Mouse (Mus musculus): ENCODE measurements around the gene Hyal3. TPM values are rescaled to one million over a fixed set of nuclear protein-coding genes. Genes with fewer than 3 reads are reported as not detected.

Hyal3 gene
- polyA plus RNA-seq, 1 experiment from 2014 or later = 0.65 TPM

- TF ChIP-seq CTCF (IDR thresholded peaks at IDR 0.05; ENCODE audit: low read depth) = no peak
- TF ChIP-seq EP300 (IDR thresholded peaks at IDR 0.05; ENCODE audit: low read depth) = no peak
- Histone ChIP-seq H3K4me1 (ENCODE audit: insufficient read depth) (peaks cover 30% of the 10 kb centered on the region), H3K27me3 (ENCODE audit: insufficient read depth, low read length) (no peaks in the 10 kb centered on the region), H3K9ac (replicated peaks) (no peak overlapping the region; the same call in 1 of the 2 replicates), H3K36me3 (replicated peaks; ENCODE audit: insufficient read depth, low read length) (peaks cover 65% of the 10 kb centered on the region), H3K9me3 (ENCODE audit: low read length) (no peaks in the 10 kb centered on the region), H3K4me3 (ENCODE audit: low read depth, low read length) (no peak overlapping the region), H3K27ac (ENCODE audit: low read depth) (peak overlapping the region; percentile 89), H3K4me2 (ENCODE audit: low read depth, low read length) (no peak overlapping the region)
- WGBS (ENCODE audit: insufficient replicate concordance) = 70% methylated on average over 13 of the region's 13 CpGs
- ATAC-seq (peak; percentile 45), DNase-seq (no peak)
Measured at GRCm38 (mm10) chr9:107619546-107619879, 38.9 kb downstream of the Hyal3 start.

GRCm38 (mm10) chr9:107620954-107621353 lies 40.3 kb downstream of the Hyal3 start:
- H3K4me1 ChIP-seq (ENCODE audit: insufficient read depth) = peaks cover 41% of the 10 kb centered on the region
- H3K4me3 ChIP-seq (ENCODE audit: low read depth, low read length) = no peak overlapping the region
- H3K9ac ChIP-seq (replicated peaks) = no peak overlapping the region
- H3K36me3 ChIP-seq (replicated peaks; ENCODE audit: insufficient read depth, low read length) = peaks cover 52% of the 10 kb centered on the region
- H3K27me3 ChIP-seq (ENCODE audit: insufficient read depth, low read length) = no peaks in the 10 kb centered on the region
- H3K27ac ChIP-seq (ENCODE audit: low read depth) = peak overlapping the region; percentile 35; the same call in 1 of the 2 replicates
- DNase-seq (no peak), ATAC-seq (no peak)
- H3K9me3 ChIP-seq (ENCODE audit: low read length) = no peaks in the 10 kb centered on the region
- TF ChIP-seq CTCF (IDR thresholded peaks at IDR 0.05; ENCODE audit: low read depth) (no peak), EP300 (IDR thresholded peaks at IDR 0.05; ENCODE audit: low read depth) (no peak)
- no peak overlapping the region for H3K4me2 ChIP-seq (ENCODE audit: low read depth, low read length)

GRCm38 (mm10) chr9:107624539-107624938 lies 43.9 kb downstream of the Hyal3 start:
- 49% methylated on average over 5 of the region's 5 CpGs for WGBS (ENCODE audit: insufficient replicate concordance)
- Histone ChIP-seq H3K4me1 (ENCODE audit: insufficient read depth) (peaks cover 61% of the 10 kb centered on the region), H3K9me3 (ENCODE audit: low read length) (no peaks in the 10 kb centered on the region), H3K9ac (replicated peaks) (0 out of 2 replicates have a peak overlapping the region, but pooled peaks have one; percentile 32), H3K27me3 (ENCODE audit: insufficient read depth, low read length) (no peaks in the 10 kb centered on the region), H3K4me3 (ENCODE audit: low read depth, low read length) (no peak overlapping the region), H3K4me2 (ENCODE audit: low read depth, low read length) (peak overlapping the region; percentile 46), H3K27ac (ENCODE audit: low read depth) (peak overlapping the region; percentile 74), H3K36me3 (replicated peaks; ENCODE audit: insufficient read depth, low read length) (peaks cover 30% of the 10 kb centered on the region)
- TF ChIP-seq EP300 (IDR thresholded peaks at IDR 0.05; ENCODE audit: low read depth) (no peak), CTCF (IDR thresholded peaks at IDR 0.05; ENCODE audit: low read depth) (no peak)
- ATAC-seq (no peak), DNase-seq (no peak)

GRCm38 (mm10) chr9:107624951-107625350 lies 44.3 kb downstream of the Hyal3 start:
- 71% methylated on average over 3 of the region's 3 CpGs for WGBS (ENCODE audit: insufficient replicate concordance)
- Histone ChIP-seq H3K9ac (replicated peaks) (0 out of 2 replicates have a peak overlapping the region, but pooled peaks have one; percentile 32), H3K9me3 (ENCODE audit: low read length) (no peaks in the 10 kb centered on the region), H3K4me2 (ENCODE audit: low read depth, low read length) (peak overlapping the region; percentile 46; the same call in 1 of the 2 replicates), H3K27ac (ENCODE audit: low read depth) (peak overlapping the region; percentile 57), H3K4me1 (ENCODE audit: insufficient read depth) (peaks cover 61% of the 10 kb centered on the region), H3K4me3 (ENCODE audit: low read depth, low read length) (no peak overlapping the region), H3K27me3 (ENCODE audit: insufficient read depth, low read length) (no peaks in the 10 kb centered on the region), H3K36me3 (replicated peaks; ENCODE audit: insufficient read depth, low read length) (peaks cover 26% of the 10 kb centered on the region)
- no peak for DNase-seq
- TF ChIP-seq CTCF (IDR thresholded peaks at IDR 0.05; ENCODE audit: low read depth) (no peak), EP300 (IDR thresholded peaks at IDR 0.05; ENCODE audit: low read depth) (no peak)
- no peak for ATAC-seq

GRCm38 (mm10) chr9:107625351-107626128 lies 44.9 kb downstream of the Hyal3 start:
- Histone ChIP-seq H3K27ac (ENCODE audit: low read depth) (peak overlapping the region; percentile 57; the same call in 1 of the 2 replicates), H3K4me1 (ENCODE audit: insufficient read depth) (peaks cover 61% of the 10 kb centered on the region), H3K4me3 (ENCODE audit: low read depth, low read length) (no peak overlapping the region), H3K27me3 (ENCODE audit: insufficient read depth, low read length) (no peaks in the 10 kb centered on the region), H3K9me3 (ENCODE audit: low read length) (no peaks in the 10 kb centered on the region), H3K9ac (replicated peaks) (0 out of 2 replicates have a peak overlapping the region, but pooled peaks have one; percentile 32), H3K4me2 (ENCODE audit: low read depth, low read length) (0 out of 2 replicates have a peak overlapping the region, but pooled peaks have one; percentile 46), H3K36me3 (replicated peaks; ENCODE audit: insufficient read depth, low read length) (peaks cover 20% of the 10 kb centered on the region)
- 83% methylated on average over 12 of the region's 12 CpGs for WGBS (ENCODE audit: insufficient replicate concordance)
- DNase-seq (no peak), ATAC-seq (no peak)
- no peak for TF ChIP-seq EP300 (IDR thresholded peaks at IDR 0.05; ENCODE audit: low read depth)
- peak; percentile 52 for TF ChIP-seq CTCF (IDR thresholded peaks at IDR 0.05; ENCODE audit: low read depth)

DNA sequence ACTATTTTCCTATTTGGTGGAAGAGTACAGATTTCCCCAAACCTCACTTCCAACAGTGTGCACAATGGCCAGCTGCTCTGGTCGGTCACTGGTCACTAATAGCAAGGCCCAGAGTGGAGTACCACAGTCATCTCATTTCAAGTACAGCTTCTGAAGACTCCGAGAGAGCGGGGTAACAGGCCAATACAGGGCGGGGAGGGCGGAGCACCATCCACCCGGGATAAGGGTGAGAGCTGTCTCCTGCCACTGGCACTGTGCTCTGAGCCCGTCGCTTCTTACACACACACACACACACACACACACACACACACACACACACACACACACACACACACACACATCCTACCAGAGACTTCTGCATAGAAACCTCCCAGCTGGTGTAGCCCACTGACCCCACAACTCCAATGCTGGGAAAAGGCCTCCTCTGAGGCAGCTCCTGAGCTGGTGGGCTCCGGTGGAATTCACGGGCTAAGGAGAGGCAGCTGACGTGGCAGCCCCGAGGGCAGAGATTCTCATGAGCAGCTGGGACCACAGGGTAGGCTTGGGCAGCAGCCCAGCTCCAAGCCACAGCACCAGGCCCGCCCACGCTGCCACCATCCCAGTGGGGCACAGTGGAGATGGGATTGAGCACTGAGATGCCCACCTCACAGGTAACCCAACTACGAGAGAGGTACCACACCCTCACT lies 45.7 kb downstream of the Hyal3 start:
- Histone ChIP-seq H3K27me3 (ENCODE audit: insufficient read depth, low read length) (no peaks in the 10 kb centered on the region), H3K4me3 (ENCODE audit: low read depth, low read length) (no peak overlapping the region), H3K27ac (ENCODE audit: low read depth) (peak overlapping the region; percentile 52; the same call in 1 of the 2 replicates), H3K4me2 (ENCODE audit: low read depth, low read length) (peak overlapping the region; percentile 42), H3K9me3 (ENCODE audit: low read length) (no peaks in the 10 kb centered on the region), H3K9ac (replicated peaks) (0 out of 2 replicates have a peak overlapping the region, but pooled peaks have one; percentile 23), H3K4me1 (ENCODE audit: insufficient read depth) (peaks cover 69% of the 10 kb centered on the region), H3K36me3 (replicated peaks; ENCODE audit: insufficient read depth, low read length) (peaks cover 24% of the 10 kb centered on the region)
- WGBS (ENCODE audit: insufficient replicate concordance) = 55% methylated on average over 15 of the region's 15 CpGs
- no peak for TF ChIP-seq EP300 (IDR thresholded peaks at IDR 0.05; ENCODE audit: low read depth)
- TF ChIP-seq CTCF (IDR thresholded peaks at IDR 0.05; ENCODE audit: low read depth) = no peak
- peak; percentile 5; the same call in 1 of the 2 replicates for ATAC-seq
- DNase-seq = no peak

All from liver, postnatal 0 days (tissue).